Mouse (Mus musculus) heart, postnatal 0 days (tissue): Measurements from ENCODE around the gene Pusl1.
A peak's percentile ranks its signal among the peaks of the same experiment; 100 is the strongest.

Source experiments
- CTCF ChIP-seq: IDR thresholded peaks from 2 replicates; pipeline ENCODE4 v1.5.1; 2016; ENCODE audit warnings: antibody characterized with exemption, control low read depth, low read depth
- EP300 ChIP-seq: IDR thresholded peaks from 2 replicates; pipeline ENCODE4 v1.6.1; 2016; ENCODE audit warnings: antibody characterized with exemption, low read depth

DNA sequence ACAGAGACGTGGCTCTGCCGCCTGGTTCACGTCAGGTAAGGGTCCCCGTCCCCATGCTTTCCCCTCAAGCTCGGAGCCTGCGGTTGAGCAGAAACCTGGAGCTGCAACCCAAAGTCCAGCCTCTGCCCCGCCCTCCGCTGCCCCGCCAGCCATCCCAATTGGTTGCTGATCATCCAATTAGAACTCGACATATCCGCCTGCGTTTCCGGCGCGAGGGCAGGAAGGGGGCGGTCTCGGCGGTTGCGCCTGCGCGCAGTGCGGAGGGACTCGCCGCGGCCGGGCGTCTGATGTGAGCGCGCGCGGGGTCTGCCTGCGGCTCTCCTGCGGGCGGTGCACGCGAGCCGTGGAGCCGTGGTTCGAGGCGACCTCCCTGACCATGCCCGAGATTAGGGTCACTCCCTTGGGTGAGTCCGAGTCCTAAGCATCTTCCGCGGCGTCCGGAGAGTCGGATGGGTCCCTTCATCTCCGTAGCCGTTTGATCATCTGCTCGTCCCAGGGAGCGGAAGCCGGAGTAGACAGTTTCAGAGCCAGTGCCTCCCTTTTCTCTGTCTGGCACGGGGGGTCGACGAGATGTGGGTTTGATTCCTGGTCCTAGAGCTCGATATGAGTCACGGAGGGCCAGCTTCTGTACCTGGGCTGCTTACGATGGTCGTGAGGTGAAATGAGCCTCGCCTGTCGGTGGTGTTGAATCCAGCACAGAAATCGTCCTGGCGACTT, 22.1 kb downstream of the Pusl1 start, which contains the start of the genes Cptp and Ints11:
- no peak for TF ChIP-seq EP300
- TF ChIP-seq CTCF: peak; percentile 31
